Comparison of ENCODE assay signal across 11 mouse cellular contexts in the genomic region with DNA sequence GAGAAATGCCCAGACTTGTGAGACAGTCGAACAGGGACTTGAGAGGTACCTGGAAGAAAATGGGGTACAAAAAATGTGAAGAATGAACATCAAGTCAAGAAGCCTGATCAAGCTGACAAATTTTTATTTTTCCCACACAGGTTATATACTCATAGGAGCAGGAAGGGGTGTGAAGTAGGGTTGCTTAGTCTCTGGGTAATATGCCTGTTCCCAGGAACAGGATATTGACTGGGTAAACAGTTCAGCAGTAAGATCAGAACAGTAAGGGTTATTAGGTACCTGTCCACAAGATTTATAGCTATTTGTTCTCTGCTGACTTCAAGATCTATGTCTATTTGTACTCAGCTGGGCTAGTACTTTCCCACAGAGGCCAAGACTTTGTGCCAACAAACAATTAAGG. TPM values are rescaled to one million over a fixed set of nuclear protein-coding genes. Genes with fewer than 3 reads are reported as not detected.
"Had no signal": no experiment of that assay in that cellular context is flagged by ENCODE, and none has a peak within 500 bp of the region (broad histone marks: within the 10 kb centered on the region; RNA-seq: fewer than 3 reads in every experiment).

No protein-coding gene starts in this region.

RNA-seq across cellular contexts. Expression of gene Ceacam12, which starts 8.1 kb away (rescaled TPM):
- polyA plus RNA-seq: neural tube, embryonic 13.5 days; neural tube, embryonic 14.5 days; neural tube, embryonic 15.5 days; small intestine, adult 2 months; spleen, adult 2 months; stomach, embryonic 14.5 days; stomach, embryonic 15.5 days; stomach, embryonic 16.5 days; testis, adult 2 months; thymus, adult 2 months; thymus, postnatal 0 days had no signal
